Mouse (Mus musculus) gastrocnemius, postnatal 25 days (tissue): ENCODE measurements around the gene Tomm34. TPM values are rescaled to one million over a fixed set of nuclear protein-coding genes. Genes with fewer than 3 reads are reported as not detected.
"Not testable (repeated sequence)": the region's sequence is repeated elsewhere in the genome, so short reads cannot be mapped to it uniquely, and the experiment has no call there.

Experiments
- DNase-seq: peaks from one replicate; pipeline ENCODE4 v3.0.0; 2022
- total RNA-seq, 2 experiments: library from RNA; stranded (reverse); gene quantifications; 1 replicate in 1 of 2; 2 replicates in 1 of 2; pipeline ENCODE4 v1.2.3; 2021

Tomm34 gene
- total RNA-seq, 2 experiments from 2014 or later, result 10.6 to 13.5 TPM

GRCm38 (mm10) chr2:164076874-164077425 is 6.0 kb upstream of the Tomm34 start:
- DNase-seq, result no peak

- DNase-seq, result no peak
These were observed 4.1 kb upstream of the Tomm34 start for GRCm38 (mm10) chr2:164075088-164075487.

- peak; percentile 96 for DNase-seq
These were observed 3.1 kb upstream of the Tomm34 start for GRCm38 (mm10) chr2:164073918-164074578.

GRCm38 (mm10) chr2:164073120-164073519 is 2.2 kb upstream of the Tomm34 start:
- no peak for DNase-seq

- DNase-seq, result no peak
These were observed 1.1 kb upstream of the Tomm34 start for GRCm38 (mm10) chr2:164072109-164072508.

GRCm38 (mm10) chr2:164071437-164071820 is 460 bp upstream of the Tomm34 start:
- not testable (repeated sequence) for DNase-seq

GRCm38 (mm10) chr2:164070142-164070764 is 716 bp downstream of the Tomm34 start, which contains the start of gene Stk4:
TSS of gene Stk4 (plus strand) at chr2:164070322.
- DNase-seq, result no peak

GRCm38 (mm10) chr2:164059634-164060235 is 11.2 kb downstream of the Tomm34 start:
- no peak for DNase-seq

- no peak for DNase-seq
These were observed 16.3 kb downstream of the Tomm34 start for GRCm38 (mm10) chr2:164054671-164055070.

- DNase-seq, result peak; percentile 22
These were observed 17.2 kb downstream of the Tomm34 start for GRCm38 (mm10) chr2:164053767-164054166.

GRCm38 (mm10) chr2:164047197-164047690 is 23.7 kb downstream of the Tomm34 start:
- DNase-seq, result no peak

GRCm38 (mm10) chr2:164041523-164041922 is 29.4 kb downstream of the Tomm34 start:
- no peak for DNase-seq

GRCm38 (mm10) chr2:164040949-164041348 is 30.0 kb downstream of the Tomm34 start:
- no peak for DNase-seq

GRCm38 (mm10) chr2:164038407-164039028 is 32.5 kb downstream of the Tomm34 start:
- DNase-seq, result no peak

GRCm38 (mm10) chr2:164036520-164037019 is 34.4 kb downstream of the Tomm34 start:
- DNase-seq, result no peak

GRCm38 (mm10) chr2:164032973-164033372 is 38.0 kb downstream of the Tomm34 start:
- DNase-seq, result no peak

GRCm38 (mm10) chr2:164031147-164031546 is 39.8 kb downstream of the Tomm34 start:
- no peak for DNase-seq

- no peak for DNase-seq
These were observed 45.8 kb downstream of the Tomm34 start, which contains the start of gene Pabpc1l for GRCm38 (mm10) chr2:164025150-164025549. TSS of gene Pabpc1l (plus strand) at chr2:164025450.

- DNase-seq, result no peak
These were observed 48.9 kb downstream of the Tomm34 start for GRCm38 (mm10) chr2:164022104-164022503.

- DNase-seq, result no peak
These were observed 51.0 kb downstream of the Tomm34 start for GRCm38 (mm10) chr2:164019943-164020342.

- DNase-seq, result no peak
These were observed 52.1 kb downstream of the Tomm34 start for GRCm38 (mm10) chr2:164018910-164019309.

GRCm38 (mm10) chr2:164015304-164015703 is 55.7 kb downstream of the Tomm34 start:
- no peak for DNase-seq
